Mouse (Mus musculus): Measurements from ENCODE around the gene Fxyd2. TPM values are rescaled to one million over a fixed set of nuclear protein-coding genes. Genes with fewer than 3 reads are reported as not detected.
A peak's percentile ranks its signal among the peaks of the same experiment; 100 is the strongest.

The Fxyd2 gene
- polyA plus RNA-seq (2012; rRNA removed) = 10.5 and 16.5 TPM in 2 replicates

DNA sequence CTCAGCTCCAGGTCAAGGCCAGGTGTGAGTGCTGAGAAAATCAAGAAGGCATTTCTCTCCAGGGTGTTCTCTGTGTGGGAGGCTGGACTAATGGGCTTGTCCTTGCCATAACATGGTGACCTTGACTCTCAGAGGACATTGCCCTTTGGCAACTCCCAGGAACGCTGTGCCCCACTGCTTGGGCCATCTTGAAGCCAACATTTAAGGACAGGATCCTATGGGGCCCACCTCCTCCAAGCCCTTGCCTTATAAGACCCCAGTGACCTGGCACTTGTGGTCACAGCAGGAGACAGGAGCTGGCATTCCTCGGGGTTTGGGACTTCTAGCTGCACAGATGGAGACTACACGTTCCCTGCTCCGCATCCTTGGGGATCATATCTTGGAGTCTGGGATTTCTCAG is at the start of gene Fxyd2:
Gene Fxyd2, plus strand, starts transcription at position 236 of the 400 bp plus-strand sequence.
- DNase-seq (ENCODE audit: low spot score) = no peak

- DNase-seq (ENCODE audit: low spot score) = no peak
These were observed 49.6 kb upstream of the Fxyd2 start for GRCm38 (mm10) chr9:45349851-45350250.

- no peak for DNase-seq (ENCODE audit: low spot score)
These were observed 44.3 kb upstream of the Fxyd2 start for GRCm38 (mm10) chr9:45355192-45355591.

DNA sequence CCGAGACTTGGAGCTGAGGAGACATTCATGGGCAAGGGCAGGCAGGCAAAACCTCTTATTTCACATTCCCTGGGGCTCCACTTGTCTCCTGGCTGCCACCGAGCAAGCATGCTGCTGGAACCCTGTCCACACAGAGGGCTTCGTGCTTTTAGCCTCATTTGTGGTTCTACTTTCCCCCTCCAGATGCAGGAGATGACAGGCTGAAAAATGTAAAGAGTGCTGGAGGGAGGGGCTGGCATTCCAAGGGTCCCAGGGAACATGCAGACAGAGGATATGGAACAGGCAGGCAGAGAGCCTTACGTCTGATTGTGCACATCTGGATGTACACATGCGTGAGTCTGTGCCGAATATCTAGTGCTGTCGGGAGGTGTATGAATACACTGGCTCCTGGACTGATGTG is 41.1 kb upstream of the Fxyd2 start:
- no peak for DNase-seq (ENCODE audit: low spot score)

DNA sequence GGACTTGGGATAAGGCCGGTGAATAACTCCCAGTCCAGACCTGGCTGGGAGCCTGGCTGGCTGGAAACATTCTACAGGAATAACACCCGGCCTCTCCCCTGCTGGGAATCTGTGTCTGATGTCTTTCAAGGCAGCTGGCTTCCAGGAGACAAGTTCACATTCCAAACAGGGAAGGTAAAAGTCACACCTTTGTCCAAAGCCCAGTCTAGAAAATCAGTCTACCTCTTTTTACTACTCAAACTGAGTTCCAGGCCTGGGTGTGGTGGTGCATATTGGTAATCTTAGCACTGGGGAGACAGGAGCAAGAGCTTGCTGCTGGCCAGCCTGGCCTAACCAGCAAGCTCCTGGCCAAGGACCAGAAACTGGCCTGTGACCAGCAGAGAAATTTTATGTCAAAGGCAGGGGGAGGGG is 37.4 kb upstream of the Fxyd2 start:
- DNase-seq (ENCODE audit: low spot score) = no peak

DNA sequence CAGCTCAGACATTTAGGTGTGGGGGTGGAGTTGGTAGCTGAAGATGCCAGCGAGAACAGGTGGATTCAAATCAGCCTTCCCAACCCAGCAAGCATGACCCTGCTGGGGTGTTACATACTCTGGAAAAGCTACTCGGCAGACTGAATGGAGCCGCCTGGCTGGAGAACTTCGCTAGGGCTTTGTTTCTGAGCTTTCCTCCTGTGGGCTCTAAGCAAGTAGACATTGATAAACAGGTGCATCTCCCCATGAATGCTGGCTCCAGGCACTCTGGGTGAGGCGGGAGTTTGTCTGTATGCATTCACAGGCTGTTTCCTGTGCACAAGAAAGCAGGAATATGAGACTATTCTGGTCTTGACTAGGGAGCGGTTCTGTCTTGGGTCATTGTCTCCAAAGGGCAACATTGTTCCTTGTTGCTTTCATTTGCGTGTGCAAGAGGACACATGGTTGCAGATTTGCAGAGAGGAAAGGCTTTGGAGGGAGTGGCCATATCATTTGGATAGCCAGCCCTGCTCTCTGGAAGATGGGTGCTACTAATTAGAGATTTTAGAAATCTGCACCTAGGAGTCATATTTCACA is 35.7 kb upstream of the Fxyd2 start:
- DNase-seq (ENCODE audit: low spot score) = no peak

DNA sequence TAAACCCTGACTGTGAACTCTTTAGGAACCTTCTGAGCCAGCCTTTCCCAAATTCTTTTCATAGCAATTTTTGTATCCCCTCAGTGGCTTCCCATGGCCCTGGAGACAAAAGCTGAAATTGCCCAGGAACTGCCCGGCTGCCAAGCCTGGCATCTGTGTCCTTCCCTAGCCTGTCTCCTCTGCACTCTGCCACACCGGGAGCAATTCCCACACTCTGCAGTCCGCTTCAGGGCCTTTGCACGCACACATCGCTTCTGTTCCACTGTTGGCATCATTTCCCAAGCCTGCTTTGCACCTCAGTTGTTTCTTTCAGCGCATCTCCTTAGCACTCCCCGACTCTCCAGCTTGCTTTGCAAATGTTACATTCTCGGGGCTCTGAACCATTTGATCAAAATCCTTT is 31.8 kb upstream of the Fxyd2 start:
- no peak for DNase-seq (ENCODE audit: low spot score)

DNA sequence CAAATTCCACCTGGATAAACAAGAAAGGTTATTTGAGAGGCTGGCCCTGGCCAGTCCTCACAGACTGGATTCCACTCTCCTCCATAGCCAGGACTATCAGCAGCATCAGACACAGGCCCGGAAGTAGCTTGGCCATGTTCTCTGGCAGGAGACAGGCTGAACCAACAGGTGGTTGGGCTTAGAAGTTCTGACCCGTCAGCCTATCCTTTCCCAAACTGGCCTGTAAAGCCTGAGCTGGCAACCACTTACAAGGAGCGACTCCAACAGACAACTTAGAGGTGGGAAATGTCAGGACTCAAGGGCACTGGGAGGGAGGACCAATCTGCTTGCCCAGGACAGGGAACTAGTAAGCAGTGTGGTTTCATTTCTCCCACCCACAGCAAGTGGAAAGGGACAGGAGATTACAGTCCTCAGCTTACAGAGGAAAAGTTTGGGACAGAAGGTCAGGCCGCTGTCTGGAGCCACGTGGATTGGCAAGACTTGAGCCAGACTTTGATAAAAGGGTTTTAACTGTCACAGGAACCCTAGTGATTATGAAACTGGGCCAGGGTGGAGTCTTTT is 31.0 kb upstream of the Fxyd2 start:
- DNase-seq (ENCODE audit: low spot score) = no peak

DNA sequence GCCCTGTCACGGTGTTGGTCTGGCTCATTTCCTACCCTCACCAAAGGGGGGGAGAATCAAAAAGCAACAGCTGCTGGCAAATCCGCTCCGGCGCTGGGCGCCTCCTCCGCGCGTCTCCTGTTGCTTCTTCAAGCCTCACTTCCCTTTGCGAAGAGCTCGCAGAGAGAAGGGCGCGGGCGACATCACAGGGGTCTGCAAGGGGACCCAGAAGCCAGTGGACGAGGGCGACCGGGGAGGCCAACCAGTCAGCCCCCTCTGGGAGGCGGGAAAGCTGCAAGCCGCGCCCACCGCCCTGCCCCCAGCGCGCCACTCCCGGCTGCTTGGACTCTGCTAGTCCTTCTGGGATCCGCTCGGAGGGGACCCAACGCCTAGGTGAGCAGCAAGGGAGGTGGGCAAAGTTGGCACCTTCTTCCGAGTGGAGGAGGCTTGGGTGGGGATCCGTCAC is 29.3 kb upstream of the Fxyd2 start, which contains the start of gene Fxyd6:
Gene Fxyd6, plus strand, starts transcription at position 69 of the 445 bp plus-strand sequence.
- no peak for DNase-seq (ENCODE audit: low spot score)

GRCm38 (mm10) chr9:45370616-45371336 is 28.7 kb upstream of the Fxyd2 start:
- DNase-seq (ENCODE audit: low spot score) = no peak

DNA sequence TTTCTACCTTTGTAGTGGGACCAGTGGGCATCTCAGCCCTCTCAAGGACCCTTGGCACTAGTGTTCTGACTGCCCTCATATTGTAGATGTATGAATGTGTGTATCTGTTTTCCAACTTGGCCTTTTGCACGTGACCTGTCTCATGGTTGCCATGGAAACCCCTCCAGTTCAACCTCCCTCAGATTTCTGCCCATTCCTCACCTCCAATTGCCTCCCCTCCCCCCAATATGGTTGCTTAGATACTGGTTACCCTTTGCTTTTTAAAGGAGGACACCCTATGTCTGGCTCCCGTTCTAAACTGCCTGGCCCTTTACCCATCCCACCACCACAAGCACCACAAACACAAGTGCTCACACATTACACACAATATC is 28.1 kb upstream of the Fxyd2 start:
- no peak for DNase-seq (ENCODE audit: low spot score)

DNA sequence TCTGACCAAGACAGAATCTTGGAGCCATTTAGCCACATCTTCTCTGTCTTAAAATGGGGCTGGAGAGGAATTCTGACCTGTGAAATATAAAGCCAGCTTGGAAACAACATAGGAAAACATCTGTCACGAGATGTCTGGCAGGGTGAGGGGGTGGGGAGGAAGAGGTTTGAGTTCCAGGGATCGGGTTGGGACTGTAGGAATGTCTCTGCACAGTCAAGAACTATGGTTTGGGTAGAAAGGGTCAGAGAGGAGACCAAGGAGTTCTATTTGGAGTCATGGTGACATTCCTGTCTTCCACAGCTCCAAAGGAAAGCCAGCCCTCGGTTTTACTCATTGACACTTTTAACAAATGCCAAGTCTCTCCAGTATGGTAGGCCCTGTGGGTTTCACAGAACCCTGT is 25.6 kb upstream of the Fxyd2 start:
- no peak for DNase-seq (ENCODE audit: low spot score)

DNA sequence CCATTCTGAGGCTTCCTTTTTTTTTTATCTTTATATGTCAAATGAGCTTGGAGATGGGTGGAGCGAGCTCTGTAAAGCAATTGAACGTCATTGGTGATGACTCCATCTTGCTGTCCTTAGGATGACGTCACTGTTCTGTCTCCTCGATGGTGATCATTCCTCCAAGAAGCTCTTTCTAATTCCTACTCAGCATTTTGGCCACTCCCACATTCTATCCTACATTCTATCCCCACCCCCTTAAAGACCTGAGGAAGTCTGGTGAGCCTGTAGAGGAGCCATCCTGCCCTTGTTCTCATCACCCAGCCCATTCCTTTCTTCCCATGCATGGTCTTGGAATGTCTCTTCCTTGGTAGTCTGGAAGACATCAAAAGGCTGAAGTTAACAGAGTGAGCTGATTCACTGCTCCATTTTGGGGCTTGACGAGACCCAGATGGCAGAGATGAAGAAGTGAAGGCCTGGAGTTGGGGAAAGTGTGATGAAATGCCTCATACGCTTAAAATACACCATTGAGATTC is 24.4 kb upstream of the Fxyd2 start:
- DNase-seq (ENCODE audit: low spot score) = no peak

DNA sequence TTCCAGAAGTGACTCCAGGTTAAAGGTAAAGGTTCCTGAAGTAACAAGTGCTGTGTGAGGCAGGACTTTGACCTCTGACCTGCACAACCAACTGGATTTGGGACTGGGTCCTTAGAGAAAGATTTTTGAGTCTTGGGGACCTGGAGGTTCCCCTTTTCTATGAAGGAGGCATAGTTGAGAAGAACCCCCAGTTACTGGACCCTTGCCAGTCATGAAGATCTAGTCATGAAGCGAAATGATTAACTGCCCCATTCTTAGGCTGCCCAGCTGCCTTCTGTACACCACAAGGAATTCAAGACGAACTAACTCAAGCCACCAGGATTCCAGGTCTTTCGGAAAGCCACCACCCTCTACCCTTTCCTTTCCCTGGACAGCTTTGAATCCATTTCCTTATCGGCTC is 23.0 kb upstream of the Fxyd2 start:
- no peak for DNase-seq (ENCODE audit: low spot score)

GRCm38 (mm10) chr9:45376883-45377282 is 22.6 kb upstream of the Fxyd2 start:
- no peak for DNase-seq (ENCODE audit: low spot score)

GRCm38 (mm10) chr9:45380411-45381251 is 18.8 kb upstream of the Fxyd2 start:
- no peak for DNase-seq (ENCODE audit: low spot score)

DNA sequence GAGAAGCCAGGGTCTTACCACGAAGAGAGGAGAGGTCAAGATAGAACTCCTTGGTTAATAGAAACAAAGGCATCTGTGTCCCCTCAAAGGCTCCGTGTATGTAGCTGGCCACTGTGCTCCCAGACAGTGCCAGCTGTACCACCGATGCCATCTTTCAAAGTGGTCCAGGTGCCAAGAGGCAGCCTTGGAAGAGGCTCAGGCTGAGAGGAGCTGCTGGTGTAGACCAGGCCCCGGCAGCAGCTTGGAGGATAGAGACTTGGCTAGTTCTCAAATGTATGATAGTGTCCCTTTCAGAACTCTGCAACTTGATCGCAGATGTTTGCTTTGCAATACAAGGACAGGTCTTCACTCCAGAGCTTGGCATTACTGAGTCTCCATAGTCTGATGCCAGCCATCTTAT is 17.1 kb upstream of the Fxyd2 start:
- DNase-seq (ENCODE audit: low spot score) = no peak

- no peak for DNase-seq (ENCODE audit: low spot score)
These were observed 16.6 kb upstream of the Fxyd2 start for GRCm38 (mm10) chr9:45382834-45383233.

DNA sequence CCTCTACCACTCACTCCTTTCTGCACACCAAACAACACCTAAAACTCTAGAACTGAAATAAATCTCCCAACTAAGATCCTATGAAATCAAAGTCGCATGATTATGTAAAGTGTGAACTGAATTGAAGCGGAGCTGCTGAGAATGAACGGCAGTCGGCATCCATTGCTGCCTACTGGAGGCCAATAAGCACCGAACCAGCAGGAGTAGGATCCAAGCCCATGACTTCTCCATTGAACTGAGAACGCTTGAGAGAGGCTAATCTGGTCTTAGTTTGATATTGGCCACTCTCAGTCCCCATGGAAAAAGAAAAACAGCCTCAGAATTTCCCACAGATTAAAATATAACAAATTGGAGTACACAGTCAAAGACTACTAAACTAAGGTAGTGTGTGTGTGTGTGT is 15.6 kb upstream of the Fxyd2 start:
- no peak for DNase-seq (ENCODE audit: low spot score)

DNA sequence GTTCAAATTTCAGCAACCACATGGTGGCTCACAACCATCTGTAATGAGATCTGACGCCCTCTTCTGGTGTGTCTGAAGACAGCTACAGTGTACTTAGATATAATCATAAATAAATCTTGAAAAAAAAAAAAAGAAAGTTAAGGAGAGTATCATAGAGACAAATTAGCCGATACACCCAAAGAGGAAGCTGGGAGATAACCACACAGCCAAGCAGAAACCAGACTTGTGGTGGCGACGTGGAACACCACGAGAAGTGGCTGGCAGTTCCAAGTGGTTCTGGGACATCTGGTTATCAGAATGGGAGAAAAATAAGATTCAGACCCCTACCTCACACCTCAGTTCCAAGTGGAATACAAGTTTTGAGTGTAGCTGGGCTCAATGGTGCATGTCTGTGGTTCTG is 12.8 kb upstream of the Fxyd2 start:
- DNase-seq (ENCODE audit: low spot score) = no peak

DNA sequence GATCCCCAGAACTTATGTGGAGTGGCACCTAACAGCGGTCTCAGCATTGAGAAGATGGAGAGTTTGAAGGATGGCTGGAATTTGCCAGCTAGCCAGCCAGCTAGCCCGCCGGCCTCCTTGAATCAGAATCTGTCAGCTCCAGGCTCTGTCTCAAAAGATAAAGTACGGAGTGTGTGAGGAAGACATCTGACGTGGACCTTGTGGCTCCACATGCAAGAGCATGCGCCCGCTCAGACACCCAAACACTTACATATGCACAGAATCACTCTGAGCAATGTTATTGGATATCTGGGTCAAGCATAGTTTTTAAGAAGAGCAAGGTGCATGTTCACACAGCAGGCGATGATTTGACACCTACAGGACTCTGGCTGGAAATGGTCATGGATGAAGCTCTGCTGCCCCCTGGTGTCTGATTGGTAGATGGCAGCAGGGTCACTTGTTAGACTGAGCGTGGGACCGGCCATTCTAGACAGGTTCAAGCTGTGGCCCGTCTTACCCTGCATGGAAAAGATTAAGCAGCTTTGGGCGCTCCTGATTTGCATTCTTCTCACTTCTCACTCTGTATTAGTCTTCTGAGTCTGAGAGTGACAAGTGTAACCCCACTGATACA is 11.0 kb upstream of the Fxyd2 start:
- peak; percentile 75 for DNase-seq (ENCODE audit: low spot score)

DNA sequence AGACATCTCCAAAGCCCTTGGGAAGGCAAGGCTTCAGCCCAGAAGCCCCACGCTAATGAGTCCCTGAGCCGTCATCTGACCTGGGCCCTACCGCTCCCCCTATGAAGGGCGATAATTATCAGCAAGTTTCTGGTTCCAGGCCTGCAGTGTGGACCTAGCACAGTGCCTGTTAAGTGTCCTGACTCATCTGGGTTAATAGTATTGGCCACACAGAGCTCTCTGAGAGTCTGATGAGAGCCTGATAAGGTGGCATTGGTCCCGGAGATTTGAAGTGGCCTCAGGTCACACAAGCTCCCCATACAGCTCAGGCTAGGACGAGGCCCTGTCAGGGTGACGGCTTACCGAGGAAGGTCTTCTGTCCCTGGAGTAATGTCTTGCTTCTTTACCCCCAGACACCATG is 9.9 kb upstream of the Fxyd2 start:
- no peak for DNase-seq (ENCODE audit: low spot score)
